Mouse (Mus musculus): Measurements from ENCODE around the gene Prr15.

DNA sequence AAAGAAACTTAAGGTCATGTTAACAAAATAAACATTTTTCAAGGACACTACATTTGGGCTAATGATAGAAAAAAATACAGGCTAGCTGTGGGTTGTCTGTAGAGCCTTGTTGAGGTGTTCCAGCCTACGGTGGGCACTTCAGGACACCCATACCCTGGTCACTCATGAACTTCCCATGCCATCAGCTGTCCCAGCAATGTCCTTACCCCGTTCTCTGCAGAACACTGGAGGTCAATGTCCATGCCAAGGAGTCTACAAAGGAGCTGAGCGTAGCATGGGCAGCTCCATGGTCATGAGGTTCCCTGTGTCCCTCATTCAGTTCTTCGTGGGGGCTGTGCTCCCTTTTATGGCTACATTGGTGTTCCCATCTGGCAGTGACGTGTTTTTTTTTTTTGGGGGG lies 28.1 kb downstream of the Prr15 start:
- TF ChIP-seq TAL1 (conservative IDR thresholded peaks at IDR 0.05; ENCODE audit: low read depth, low read length) (no peak), CTCF (IDR thresholded peaks at IDR 0.05; ENCODE audit: low read depth, low read length) (no peak), GATA1 (IDR thresholded peaks at IDR 0.05; ENCODE audit: borderline replicate concordance, low read length) (no peak)

All from G1E (cell line).